Mouse (Mus musculus): Measurements from ENCODE around the gene Eif4a1.

GRCm38 (mm10) chr11:69704613-69705010 is 32.4 kb upstream of the Eif4a1 start:
- TF ChIP-seq CTCF (IDR thresholded peaks at IDR 0.05 in 2 of 3, conservative IDR thresholded peaks at IDR 0.05 in 1 of 3; ENCODE audit: control insufficient read depth in 1 of 3, insufficient read depth in 1 of 3, low read depth in 2 of 3, low read length in 3 of 3, poor library complexity in 1 of 3, severe bottlenecking in 1 of 3) (no peak), POLR2A (IDR thresholded peaks at IDR 0.05; ENCODE audit: control insufficient read depth in 1 of 2, insufficient read depth in 1 of 2, low read depth in 1 of 2, low read length in 2 of 2, poor library complexity in 1 of 2) (no peak), ELF1 (IDR thresholded peaks at IDR 0.05; ENCODE audit: low read depth, low read length) (no peak), MYB (IDR thresholded peaks at IDR 0.05; ENCODE audit: low read depth, low read length) (no peak), KAT2A (conservative IDR thresholded peaks at IDR 0.05; ENCODE audit: low read depth, low read length) (no peak)

Data from MEL (cell line).